Mouse (Mus musculus) heart, postnatal 14 days (tissue): ENCODE measurements around the gene Sema3e. TPM values are rescaled to one million over a fixed set of nuclear protein-coding genes. Genes with fewer than 3 reads are reported as not detected.
A peak's percentile ranks its signal among the peaks of the same experiment; 100 is the strongest.

ENCODE experiments used
- DNase-seq, 2 experiments: peaks; one replicate each; pipeline ENCODE4 v3.0.0; 2021 to 2022
- intact Hi-C: fragments of 180-260 bp; cut with DNase I; formaldehyde crosslinking; loops from one replicate; pipeline ENCODE4 v1.15.1; 2025
- total RNA-seq, 2 experiments: library from RNA; stranded (reverse); gene quantifications; 2 replicates each; pipeline ENCODE4 v1.2.3; 2021

Gene Sema3e
- total RNA-seq, 2 experiments from 2014 or later, result 0.22 to 0.31 TPM

DNA sequence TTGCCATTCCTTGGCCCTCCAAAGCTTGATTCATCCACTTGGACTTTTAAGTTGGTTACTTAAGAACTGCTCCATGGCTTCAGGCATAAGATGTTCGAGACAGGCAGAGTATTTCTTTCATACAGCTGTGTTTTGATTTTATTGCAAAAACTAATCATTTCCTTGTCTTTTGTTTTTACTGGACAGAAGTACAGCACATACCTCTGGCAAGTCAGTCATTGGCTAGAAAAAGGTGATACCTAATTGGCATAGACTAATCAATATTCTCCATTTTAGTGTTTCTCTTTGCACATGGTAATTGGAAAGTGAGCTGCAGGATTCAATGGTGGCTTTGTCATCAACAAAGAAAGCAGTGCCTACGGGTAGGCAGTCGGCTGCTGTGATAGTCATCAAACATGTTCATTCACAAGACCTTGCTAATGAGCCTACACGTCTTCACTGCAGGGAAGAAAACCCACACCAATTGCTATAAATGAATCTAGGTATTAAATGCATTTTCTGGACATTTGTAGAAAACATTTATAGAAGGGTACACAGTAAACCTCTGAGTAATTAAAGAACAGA is 37.9 kb downstream of the Sema3e start:
- intact Hi-C loops, result no loop called here
- DNase-seq, result no peak

DNA sequence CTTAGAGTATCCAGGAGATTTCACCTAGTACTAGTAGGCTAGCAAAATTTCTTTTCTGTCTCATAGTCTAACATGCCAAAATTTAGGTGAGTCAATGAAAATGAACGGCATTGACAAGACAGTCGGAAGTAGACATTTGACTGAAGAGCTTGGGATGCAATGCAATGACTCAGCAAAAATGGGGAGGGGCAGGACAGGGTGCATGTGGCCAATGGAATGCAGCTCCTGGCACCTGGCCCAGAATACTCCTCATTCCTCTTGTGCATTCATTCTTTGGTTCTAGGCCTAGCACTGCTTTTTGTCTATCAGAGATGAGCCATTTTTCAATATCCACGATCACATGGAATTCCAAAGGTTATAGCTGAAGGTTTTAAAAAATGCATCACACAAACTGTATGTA is 48.1 kb downstream of the Sema3e start:
- intact Hi-C loops, result no loop called here
- peak; percentile 24 to 48 for DNase-seq

DNA sequence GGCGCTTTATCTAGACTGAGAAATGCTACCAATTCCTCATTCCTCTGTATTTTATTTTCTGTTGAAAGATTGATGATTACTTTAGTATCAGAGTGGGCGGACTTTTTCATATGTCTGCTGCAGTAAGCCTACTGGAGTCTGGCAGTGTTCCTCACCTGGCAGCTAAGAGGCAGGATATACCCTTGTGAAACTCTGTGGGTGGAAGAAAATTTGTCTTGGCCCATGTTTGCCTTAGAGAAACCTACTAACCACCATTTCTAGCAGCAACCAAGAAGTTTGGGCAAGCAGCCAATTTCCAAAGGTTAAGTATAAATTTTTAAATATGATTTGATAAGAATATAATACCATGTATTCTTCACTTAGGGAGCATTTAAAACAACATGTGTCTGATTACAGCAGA is 63.0 kb downstream of the Sema3e start:
- DNase-seq, result no peak

DNA sequence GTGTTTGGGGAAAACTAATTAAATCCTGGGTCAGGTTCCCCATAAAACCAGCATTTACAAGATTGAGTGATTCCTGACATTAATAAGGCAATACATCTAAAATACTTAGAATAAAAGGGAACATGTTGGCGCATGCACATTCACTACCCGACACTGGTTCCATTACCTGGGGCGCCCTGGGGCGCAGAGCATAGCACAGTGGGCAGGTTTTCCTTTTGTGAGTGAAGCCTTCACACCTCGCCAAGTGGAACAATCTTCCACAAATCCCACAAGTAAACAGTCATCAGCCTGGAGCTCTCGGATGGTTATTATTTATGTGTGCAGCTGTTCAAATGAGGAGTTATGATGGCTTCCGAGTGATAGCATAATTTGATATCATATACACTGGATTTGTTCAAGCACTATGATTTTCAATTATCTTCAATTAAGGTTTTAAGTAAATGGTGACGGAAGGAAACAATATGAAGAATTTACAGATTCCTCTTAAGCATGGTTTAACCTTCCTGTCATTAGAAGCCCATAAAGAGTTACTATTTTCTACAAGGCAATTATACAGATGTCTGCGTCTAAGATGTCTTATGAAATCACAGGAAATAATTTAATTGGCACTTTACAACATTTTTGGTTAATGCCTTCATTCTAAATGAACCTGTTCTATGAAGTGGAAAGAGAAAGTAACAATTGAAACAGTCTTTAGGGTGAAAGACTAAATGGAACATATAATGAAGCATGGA is 65.0 kb downstream of the Sema3e start:
- intact Hi-C loops, result no loop called here
- no peak for DNase-seq

More for the DNA sequence above, 63.0 kb downstream of the Sema3e start:
- intact Hi-C loops, result no loop called here

DNA sequence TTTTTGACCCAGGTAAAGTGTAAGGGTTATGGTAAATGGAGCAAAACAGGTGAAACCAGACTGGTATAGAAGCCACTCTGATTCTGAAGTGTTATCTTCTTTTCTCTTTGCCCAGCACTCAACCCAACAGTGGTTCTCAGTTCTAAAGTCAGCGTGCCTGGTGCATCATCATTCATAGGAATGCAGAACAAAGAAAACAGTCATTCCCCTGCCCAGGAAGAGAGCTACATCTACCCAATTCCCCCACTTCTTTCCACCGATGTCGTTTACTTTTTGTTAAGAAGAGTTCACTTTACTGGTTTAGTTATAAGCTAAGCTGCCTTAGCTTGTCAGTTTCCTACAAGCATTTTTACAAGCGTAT is 65.5 kb downstream of the Sema3e start:
- intact Hi-C loops, result no loop called here
- no peak for DNase-seq

DNA sequence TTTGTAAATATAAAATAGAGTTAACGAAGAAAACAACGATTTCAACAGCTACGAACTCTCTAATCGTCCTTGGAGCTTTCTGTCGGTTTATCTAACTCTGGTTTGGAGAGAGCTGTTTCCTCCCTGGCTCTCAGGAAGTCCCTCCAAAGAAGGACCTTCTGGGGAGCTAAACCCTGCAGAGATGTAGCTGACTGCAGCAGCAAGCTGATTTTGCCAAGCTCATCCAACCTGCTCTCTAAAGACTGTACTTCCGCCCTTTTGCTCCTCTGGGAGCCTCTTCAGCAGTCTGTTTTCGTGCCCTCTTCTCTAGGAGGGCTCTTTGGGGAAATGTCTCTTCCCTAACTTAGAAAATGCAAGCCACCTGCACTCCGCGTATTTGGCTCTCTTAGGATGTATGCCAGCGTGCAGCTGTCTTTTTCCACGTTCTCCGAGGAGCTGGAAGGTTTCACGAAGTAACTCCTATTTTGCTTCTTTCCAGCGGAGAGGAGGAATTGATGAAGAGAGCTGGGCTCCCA is 67.2 kb downstream of the Sema3e start:
- intact Hi-C loops, result no loop called here
- DNase-seq, result no peak

DNA sequence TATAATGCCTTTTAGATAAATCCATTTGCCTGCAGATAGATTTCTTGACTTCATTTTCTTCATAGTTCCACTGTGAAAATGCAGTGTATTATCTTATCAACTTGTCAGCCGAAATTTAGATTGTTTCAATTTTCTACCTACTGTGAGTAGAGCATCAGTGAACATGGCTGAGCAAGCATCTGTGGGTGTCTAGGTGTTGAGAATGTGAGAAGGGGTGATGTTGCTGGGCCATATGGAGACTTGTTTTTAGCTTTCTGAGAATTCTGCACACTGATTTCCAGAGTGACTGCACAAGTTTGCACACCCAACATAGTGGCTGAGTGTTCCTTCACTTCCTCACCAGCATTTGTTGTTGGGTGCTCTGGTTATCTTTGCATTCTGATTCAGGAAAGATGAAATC is 71.1 kb downstream of the Sema3e start:
- intact Hi-C loops, result no loop called here
- DNase-seq, result no peak

DNA sequence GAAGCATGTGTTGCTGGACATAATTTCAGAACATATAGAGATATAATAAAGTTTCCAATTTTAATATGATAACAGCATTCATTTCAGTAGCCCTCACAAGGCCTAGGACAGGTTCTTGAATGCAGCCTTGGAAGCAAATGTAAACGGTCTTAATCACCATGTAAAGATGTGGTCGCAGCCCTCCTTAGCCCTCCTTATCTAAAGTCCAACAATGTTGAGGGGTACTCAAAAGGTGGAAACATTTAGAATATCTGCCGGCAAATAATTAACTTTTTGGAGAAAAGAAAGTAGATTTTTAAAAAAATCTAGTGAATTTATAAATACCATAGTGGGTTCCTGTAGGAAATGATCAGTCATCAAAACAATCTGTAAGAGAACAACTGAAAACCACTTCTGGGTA is 73.6 kb downstream of the Sema3e start:
- no peak for DNase-seq
- intact Hi-C loops, result no loop called here

DNA sequence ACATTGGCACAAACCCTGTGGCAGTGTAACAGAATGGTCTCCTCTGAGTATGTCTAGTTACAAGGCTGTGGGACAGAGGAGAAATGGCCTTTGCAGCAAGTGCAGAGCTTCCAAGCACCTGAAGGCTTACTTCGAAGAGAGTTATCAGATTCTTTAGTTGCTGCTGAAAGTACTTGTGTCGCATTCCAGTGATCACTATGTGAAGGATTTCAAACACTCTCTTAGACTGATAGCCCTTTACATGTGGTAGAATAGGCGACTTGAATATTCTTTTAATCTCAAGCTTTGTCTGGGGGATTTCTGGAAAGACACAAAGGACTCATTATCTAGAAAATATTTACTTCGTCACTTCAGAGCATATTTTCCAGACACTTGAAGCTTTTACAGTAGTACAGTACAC is 82.3 kb downstream of the Sema3e start:
- intact Hi-C loops, result no loop called here
- DNase-seq, result no peak

DNA sequence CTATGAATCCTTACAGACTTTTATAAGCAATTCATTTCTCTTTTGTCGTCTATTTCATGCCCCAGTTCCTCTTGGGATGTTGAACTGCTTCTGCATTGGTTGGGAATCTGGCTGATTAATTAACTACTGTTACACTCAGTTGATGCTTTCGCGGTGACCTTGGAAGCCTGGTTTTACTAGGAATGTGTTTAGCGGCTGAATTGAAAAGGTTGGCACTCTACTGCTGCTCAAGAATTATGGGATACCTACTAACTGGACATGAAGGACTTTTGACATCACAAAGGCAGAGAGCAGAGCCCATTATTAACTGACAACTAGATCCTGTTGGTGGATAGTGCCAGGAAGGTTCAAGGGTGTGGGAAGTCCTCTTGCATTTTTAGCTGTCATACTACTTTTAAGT is 83.9 kb downstream of the Sema3e start:
- intact Hi-C loops, result no loop called here
- no peak for DNase-seq

DNA sequence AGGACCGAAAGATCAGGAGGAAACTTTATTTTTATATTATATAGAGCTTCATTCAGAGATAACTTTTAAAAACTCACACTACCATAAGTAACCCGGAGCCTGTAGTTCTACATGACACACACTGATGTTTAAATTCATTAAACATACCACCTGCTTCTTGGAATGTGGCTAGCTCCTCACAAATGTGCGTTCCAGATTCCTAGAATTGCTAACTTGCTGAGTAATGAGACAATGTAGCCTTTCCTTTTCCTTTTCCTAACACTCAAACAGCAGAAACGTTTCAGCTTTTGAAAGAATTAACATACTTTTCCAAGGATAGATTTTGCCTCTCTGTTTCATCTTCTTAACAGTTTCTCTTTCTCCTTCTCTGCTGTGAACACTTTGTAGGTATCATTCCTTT is 86.3 kb downstream of the Sema3e start:
- intact Hi-C loops, result no loop called here
- DNase-seq, result no peak

DNA sequence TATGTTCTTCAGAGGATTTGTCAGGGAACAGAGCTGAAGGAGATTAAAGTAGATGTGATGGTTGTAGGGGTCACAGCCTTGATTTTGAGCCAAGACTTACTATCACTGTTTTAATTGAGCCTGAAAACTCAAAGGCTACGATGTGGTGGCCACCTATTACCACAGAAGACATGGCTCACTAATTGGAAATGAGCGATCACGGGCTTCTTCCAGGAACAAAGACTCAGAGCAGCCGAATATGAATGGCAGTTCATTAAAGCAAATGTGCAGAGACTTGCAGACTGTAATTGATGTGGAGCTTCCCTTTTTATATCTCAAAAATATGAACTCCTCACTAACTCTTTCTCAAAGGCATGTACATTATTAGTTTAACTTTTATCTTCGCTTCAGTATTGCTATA is 96.8 kb downstream of the Sema3e start:
- DNase-seq, result no peak
- intact Hi-C loops, result no loop called here

DNA sequence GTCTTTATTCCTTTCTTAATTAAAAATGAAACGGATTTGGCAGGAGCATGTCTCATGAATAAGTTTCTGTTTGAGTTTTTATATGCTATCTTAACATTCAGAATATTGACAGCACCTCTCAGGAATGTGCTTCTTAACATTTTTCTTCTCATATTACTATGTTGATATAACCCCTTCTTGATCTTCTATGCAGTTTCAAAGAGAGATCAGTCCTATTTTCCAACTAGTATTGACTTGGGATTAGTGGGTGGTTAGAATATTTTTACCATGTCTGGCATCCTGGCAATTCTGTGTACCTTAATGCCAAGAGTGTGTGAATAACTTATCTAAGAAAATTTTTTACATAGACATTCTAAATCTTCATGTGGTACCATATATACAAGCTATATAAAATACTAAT is 101.5 kb downstream of the Sema3e start:
- intact Hi-C loops, result no loop called here
- DNase-seq, result no peak

DNA sequence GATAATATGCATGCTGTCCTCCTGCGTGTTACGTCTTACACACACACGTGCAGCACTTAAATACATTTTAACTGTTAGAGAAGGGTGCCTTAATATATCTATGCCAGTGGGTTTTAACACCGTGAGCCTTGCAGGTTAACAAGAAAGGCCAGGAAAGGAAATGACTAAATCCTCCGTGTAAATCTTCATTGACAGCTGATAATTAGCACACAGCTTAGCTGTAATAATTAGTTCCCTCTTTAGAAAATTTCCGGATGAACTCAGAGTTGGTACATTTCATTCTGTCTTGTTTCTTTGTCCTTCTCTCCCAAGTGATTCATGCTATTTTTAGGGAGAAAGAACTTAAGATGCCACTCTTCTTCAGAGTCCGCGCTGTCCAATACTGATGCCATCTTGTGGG is 110.9 kb downstream of the Sema3e start:
- intact Hi-C loops, result no loop called here
- DNase-seq, result no peak

DNA sequence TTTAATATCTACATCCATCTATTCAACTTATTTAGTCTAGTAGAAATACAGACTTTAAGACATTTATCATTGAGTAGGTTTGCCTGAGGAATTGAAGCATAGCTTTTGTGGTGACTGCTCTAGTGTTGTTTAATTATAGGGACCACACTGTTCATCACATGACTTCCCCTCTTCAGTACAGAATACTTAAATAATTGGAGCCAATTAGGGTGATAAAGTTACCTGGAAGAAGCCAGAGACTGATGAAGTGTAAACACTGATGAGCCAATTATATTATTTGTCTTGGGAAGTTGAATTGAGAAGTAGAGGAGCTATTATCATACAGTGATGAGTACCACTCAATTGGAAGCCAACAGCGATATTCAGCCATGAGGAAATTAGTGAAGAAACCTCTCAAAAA is 113.6 kb downstream of the Sema3e start:
- no peak for DNase-seq
- intact Hi-C loops, result no loop called here

DNA sequence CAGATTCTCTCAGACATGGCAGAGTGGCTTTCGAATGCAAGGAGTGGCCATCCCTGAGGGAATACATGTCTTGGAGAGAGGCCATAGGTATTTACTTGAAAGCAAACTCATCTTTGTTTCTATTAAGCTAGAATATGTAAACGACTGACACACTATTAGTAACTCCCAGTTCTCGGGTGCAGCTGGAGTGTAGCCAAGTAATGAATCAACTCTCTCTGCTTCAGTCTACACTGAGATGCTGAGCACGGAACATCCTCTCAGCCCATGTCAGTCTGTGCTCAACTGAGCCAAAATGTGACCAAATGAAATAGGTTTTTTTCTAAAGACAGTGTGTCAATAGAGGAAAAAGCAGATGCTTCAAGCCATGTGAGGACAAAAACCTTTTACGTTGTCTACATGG is 137.5 kb downstream of the Sema3e start:
- intact Hi-C loops, result no loop called here
- peak in 1 of 2 experiments; percentile 0 for DNase-seq

DNA sequence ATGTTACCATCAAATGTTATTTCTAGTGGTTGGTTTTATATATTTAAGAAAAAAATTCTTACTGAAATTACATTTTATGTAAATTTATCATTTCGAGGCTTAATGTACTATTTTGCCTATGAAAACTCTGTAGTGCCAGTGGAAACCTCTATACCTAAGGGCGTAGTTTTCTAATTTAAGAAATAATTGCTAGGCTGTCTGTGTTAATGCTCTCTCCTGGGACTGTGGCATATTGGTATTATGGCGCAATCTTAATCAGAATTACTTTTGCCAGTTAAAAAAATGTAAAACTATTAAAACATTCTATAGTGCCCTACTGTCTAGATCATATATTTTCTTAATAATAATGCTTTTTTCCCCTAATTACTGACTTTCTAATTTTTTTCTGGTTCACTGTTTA is 138.2 kb downstream of the Sema3e start:
- DNase-seq, result no peak
- intact Hi-C loops, result no loop called here

DNA sequence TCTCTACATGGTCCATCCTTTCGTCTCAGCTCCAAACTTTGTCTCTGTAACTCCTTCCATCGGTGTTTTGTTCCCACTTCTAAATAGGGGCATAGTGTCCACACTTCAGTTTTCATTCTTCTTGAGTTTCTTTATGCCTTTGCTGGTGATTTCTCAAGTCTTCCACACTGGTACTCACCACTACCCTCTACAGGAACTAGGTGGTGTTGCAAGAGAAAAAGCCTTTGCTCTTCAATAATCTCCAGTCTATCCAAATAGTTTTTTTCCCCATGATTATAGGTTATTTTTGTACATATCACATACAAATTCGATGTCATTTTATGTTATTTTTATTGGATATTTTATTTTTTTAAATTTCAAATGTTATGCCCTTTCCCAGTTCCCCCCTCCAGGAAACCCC is 142.7 kb downstream of the Sema3e start:
- intact Hi-C loops, result no loop called here
- DNase-seq, result no peak

DNA sequence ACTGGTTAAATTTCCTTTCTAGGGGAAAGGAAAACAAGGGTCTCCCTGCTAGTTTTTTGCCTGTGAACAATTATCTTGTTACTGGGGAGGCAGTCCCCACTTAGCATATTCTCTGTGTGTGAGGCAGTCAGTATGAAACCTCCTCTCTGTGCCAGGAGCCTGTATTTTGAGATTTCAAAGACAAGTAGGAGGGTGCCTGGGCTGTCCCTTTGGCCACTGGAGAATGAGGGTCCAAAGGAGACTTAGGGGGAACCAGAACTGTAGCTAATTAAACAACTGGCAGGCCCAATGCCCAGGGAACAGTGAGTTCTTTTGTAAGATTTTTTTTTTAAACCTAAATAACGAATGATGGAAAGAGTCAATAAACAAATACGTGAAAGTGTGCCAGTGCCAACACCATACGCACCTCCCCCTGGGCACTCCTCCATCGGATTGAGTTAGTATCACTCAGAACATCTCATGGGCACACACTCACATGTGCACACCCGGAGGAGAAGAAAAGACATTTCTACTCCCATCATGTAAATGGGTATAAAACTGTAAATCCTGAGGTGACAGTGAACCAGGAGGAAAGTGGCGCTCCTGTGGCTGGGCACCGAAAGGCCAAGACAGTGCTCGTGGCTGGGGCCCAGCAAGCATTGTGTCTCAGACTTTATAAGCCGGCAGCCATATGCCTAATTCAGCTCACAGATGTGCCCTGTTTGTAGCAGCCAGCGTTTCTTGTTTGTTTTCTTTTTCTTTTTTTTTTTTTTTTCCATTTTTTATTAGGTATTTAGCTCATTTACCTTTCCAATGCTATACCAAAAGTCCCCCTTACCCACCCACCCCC is 148.5 kb downstream of the Sema3e start:
- no peak for DNase-seq
- intact Hi-C loops, result no loop called here

DNA sequence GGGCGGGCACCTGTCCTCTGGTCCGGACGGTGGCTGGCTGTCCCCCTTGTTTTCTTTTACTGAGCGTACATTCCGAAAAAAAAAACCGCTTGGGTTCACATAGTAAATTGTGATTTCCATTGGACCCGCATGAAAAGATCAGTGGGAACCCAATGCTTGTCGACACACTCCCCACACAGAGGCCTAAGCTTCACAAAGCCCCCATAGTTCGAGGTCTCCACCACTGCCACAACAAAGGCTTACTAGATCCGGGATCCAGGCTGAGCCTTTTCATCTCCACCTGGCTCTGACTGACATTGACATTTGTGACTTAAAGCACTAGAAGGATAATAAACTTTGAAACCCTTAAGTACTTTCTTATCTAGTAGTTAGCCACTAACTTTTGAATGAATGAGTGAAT is 155.5 kb downstream of the Sema3e start:
- DNase-seq, result no peak
- intact Hi-C loops, result no loop called here

DNA sequence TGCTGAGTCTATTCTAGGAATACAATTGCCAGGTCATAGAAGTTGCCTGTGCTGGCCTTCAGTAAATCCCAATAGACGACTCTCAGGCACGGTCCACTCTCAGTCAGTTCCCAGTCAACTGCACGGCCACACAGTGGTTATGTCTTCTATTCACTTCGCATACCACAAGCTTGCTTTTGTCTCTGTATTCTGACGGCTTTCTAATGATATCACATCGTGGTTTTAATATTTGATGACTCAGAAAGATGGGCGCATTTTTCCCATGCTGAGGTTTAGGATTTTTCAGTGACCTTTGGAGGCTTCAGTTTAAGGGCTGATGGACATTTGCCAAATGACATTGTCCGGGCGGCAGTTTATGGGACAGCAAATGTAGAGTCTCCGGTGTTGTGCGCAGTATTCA is 157.1 kb downstream of the Sema3e start:
- intact Hi-C loops, result no loop called here
- DNase-seq, result no peak
